14 mouse cellular contexts compared by ENCODE assay signal in genomic region chr13:51886723-51887122, GRCm38 (mm10). TPM values are rescaled to one million over a fixed set of nuclear protein-coding genes. Genes with fewer than 3 reads are reported as not detected.
DNase-seq lines count a peak whose midpoint lies in the region; ATAC-seq and TF ChIP-seq lines count a peak whose summit lies in the region.
"Had no signal": no experiment of that assay in that cellular context is flagged by ENCODE, and none has a peak within 500 bp of the region (broad histone marks: within the 10 kb centered on the region; RNA-seq: fewer than 3 reads in every experiment).

No protein-coding gene starts in this region.

- 68% methylated on average over 10 of the region's 10 CpGs for WGBS in heart, embryonic 10.5 days
- WGBS in limb, embryonic 13.5 days: 60% methylated on average over 10 of the region's 10 CpGs
- 84% methylated on average over 10 of the region's 10 CpGs for WGBS in limb, embryonic 10.5 days
- 33% methylated on average over 10 of the region's 10 CpGs for WGBS in limb, embryonic 15.5 days

- no peak overlapping the region for H3K4me2 ChIP-seq in limb, embryonic 13.5 days (replicated peaks)
- H3K4me2 ChIP-seq in limb, embryonic 15.5 days: no peak overlapping the region
- H3K4me2 ChIP-seq: liver, embryonic 13.5 days; midbrain, embryonic 13.5 days had no signal

- no peak for TF ChIP-seq CTCF in Patski (IDR thresholded peaks at IDR 0.05)

- CTCF ChIA-PET in Patski (lab: Charles Lee): interaction anchor here (1.2 to 1.3 kb wide), 2 partner anchors 41 to 83 kb away, joined by 4 read pairs; no protein-coding TSS in a partner anchor

- peaks cover 54% of the 10 kb centered on the region for H3K4me1 ChIP-seq in heart, embryonic 10.5 days
- peaks cover 42% of the 10 kb centered on the region for H3K4me1 ChIP-seq in limb, embryonic 13.5 days
- peaks cover 11% of the 10 kb centered on the region for H3K4me1 ChIP-seq in limb, embryonic 10.5 days
- H3K4me1 ChIP-seq in limb, embryonic 15.5 days: peaks cover 25% of the 10 kb centered on the region
- H3K4me1 ChIP-seq: midbrain, embryonic 13.5 days had no signal

- H3K27me3 ChIP-seq in heart, embryonic 10.5 days (ENCODE audit: insufficient read depth, poor library complexity, severe bottlenecking): no peaks in the 10 kb centered on the region
- no peaks in the 10 kb centered on the region for H3K27me3 ChIP-seq in limb, embryonic 13.5 days
- no peaks in the 10 kb centered on the region for H3K27me3 ChIP-seq in limb, embryonic 10.5 days (ENCODE audit: low read depth, poor library complexity, severe bottlenecking)
- H3K27me3 ChIP-seq in Patski: no peaks in the 10 kb centered on the region
- no peaks in the 10 kb centered on the region for H3K27me3 ChIP-seq in limb, embryonic 15.5 days

- H3K4me3 ChIP-seq in heart, embryonic 10.5 days: no peak overlapping the region
- no peak overlapping the region for H3K4me3 ChIP-seq in limb, embryonic 13.5 days
- no peak overlapping the region for H3K4me3 ChIP-seq in limb, embryonic 10.5 days
- H3K4me3 ChIP-seq in limb, embryonic 15.5 days: no peak overlapping the region
- H3K4me3 ChIP-seq: forebrain, embryonic 10.5 days; gastrocnemius, adult 2 months; liver, embryonic 13.5 days; midbrain, embryonic 13.5 days had no signal

- H3K36me3 ChIP-seq in heart, embryonic 10.5 days: no peaks in the 10 kb centered on the region
- H3K36me3 ChIP-seq in limb, embryonic 13.5 days: no peaks in the 10 kb centered on the region
- no peaks in the 10 kb centered on the region for H3K36me3 ChIP-seq in limb, embryonic 10.5 days
- H3K36me3 ChIP-seq in limb, embryonic 15.5 days: no peaks in the 10 kb centered on the region
- H3K36me3 ChIP-seq: forebrain, embryonic 10.5 days; G1E; liver, embryonic 13.5 days; midbrain, embryonic 13.5 days had no signal

- peak; percentile 66 for ATAC-seq in limb, embryonic 13.5 days (ENCODE audit: low FRiP score, low read depth)
- ATAC-seq in Patski: peak; percentile 84
- no peak for ATAC-seq in limb, embryonic 15.5 days (ENCODE audit: insufficient number of reproducible peaks, low FRiP score, low TSS enrichment, low read depth)
- ATAC-seq: midbrain, embryonic 13.5 days had no signal

- H3K27ac ChIP-seq in heart, embryonic 10.5 days: peak overlapping the region; percentile 2; the same call in 1 of the 2 replicates
- H3K27ac ChIP-seq in limb, embryonic 13.5 days: no peak overlapping the region
- H3K27ac ChIP-seq in limb, embryonic 10.5 days: no peak overlapping the region
- peak overlapping the region; percentile 72 for H3K27ac ChIP-seq in limb, embryonic 15.5 days
- H3K27ac ChIP-seq: forebrain, embryonic 10.5 days; gastrocnemius, adult 2 months; liver, embryonic 13.5 days; midbrain, embryonic 13.5 days had no signal

- no peak overlapping the region for H3K9ac ChIP-seq in limb, embryonic 13.5 days
- H3K9ac ChIP-seq in limb, embryonic 15.5 days: no peak overlapping the region
- H3K9ac ChIP-seq: liver, embryonic 13.5 days; midbrain, embryonic 13.5 days had no signal

- no peak for DNase-seq in heart, embryonic 10.5 days (ENCODE audit: low spot score)
- no peak for DNase-seq in heart, adult 11 months
- DNase-seq in limb, embryonic 10.5 days (ENCODE audit: low spot score): no peak
- DNase-seq in Patski (ENCODE audit: low read depth, low spot score): peak; percentile 96
- DNase-seq in left cerebral cortex, adult 8-10 months (ENCODE audit: low spot score in 2 of 2): no peak
- DNase-seq in thymus, postnatal 0 days (ENCODE audit: low spot score): no peak
- DNase-seq: gastrocnemius, adult 2 months; liver, embryonic 13.5 days; retina, postnatal 1 day had no signal

- in situ Hi-C loops in Patski (cut with MboI; ENCODE audit: low pct_unique_long_range_greater_than_20kb): loop anchor here (5.0 kb wide), 1 partner anchor 34 kb away; no protein-coding TSS in a partner anchor

- H3K9me3 ChIP-seq in heart, embryonic 10.5 days: no peaks in the 10 kb centered on the region
- no peaks in the 10 kb centered on the region for H3K9me3 ChIP-seq in limb, embryonic 13.5 days
- H3K9me3 ChIP-seq in limb, embryonic 10.5 days (replicated peaks): no peaks in the 10 kb centered on the region
- H3K9me3 ChIP-seq in limb, embryonic 15.5 days: no peaks in the 10 kb centered on the region
- H3K9me3 ChIP-seq: forebrain, embryonic 10.5 days; G1E; liver, embryonic 13.5 days; midbrain, embryonic 13.5 days had no signal

- POLR2A ChIA-PET in Patski (lab: Charles Lee): interaction anchor here (0.6 to 1.3 kb wide), 5 partner anchors 19 to 131 kb away, joined by 3 to 4 read pairs (median 3); no protein-coding TSS in a partner anchor

RNA-seq across cellular contexts. Expression of gene Gadd45g, which starts 40.2 kb away (rescaled TPM):
- 53.3 and 61.0 TPM in 2 replicates for polyA plus RNA-seq in heart, embryonic 10.5 days (2016; fragmentation: Nextera tagmentation; extraction: Ambion mirVana)
- polyA plus RNA-seq in limb, embryonic 13.5 days (2015; fragmentation: Nextera tagmentation; extraction: Ambion mirVana): 47.3 and 49.5 TPM in 2 replicates
- polyA plus RNA-seq in limb, embryonic 10.5 days (2016; fragmentation: Nextera tagmentation; extraction: Ambion mirVana): 14.3 and 18.6 TPM in 2 replicates
- polyA plus RNA-seq in Patski (2021): 165 TPM
- 61.7 and 77.7 TPM in 2 replicates for polyA plus RNA-seq in limb, embryonic 15.5 days (2015; fragmentation: Nextera tagmentation; extraction: Ambion mirVana)
- total RNA-seq in left cerebral cortex, adult 8-10 months (2022): 10 to 100 TPM; 10.3 to 22.3 (median 14.1) TPM
- 14.2 and 16.1 TPM in 2 replicates for polyA plus RNA-seq in thymus, postnatal 0 days (2015; fragmentation: Nextera tagmentation; extraction: Ambion mirVana)

Comparison
In these comparisons a context has a peak if more than half of its experiments do, and no peak if none do; other contexts are left out.
1. H3K27ac ChIP-seq: peak in heart, embryonic 10.5 days (single experiment) and limb, embryonic 15.5 days (single experiment); none in limb, embryonic 13.5 days (single experiment) and limb, embryonic 10.5 days (single experiment).